Mouse (Mus musculus): ENCODE data around the gene Sipa1l1.

DNA sequence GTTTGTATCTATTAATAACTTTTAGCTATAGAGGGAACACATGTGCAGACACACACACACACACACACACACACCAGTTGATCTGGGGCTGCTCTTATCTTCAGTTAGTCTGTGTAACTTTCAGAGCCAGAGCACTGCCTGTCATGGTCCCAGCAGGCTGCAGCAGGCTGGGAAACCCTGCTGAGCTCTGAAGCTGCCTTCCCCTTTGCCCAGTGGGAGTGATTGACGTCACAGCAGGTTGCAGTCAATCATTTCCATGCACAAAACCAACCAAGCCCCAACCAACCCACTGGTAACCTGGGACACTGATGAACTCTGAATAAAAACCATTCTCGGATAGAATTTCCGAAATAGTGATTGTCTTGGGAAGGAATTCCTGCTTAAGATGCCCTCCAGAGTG lies 310.3 kb downstream of the Sipa1l1 start:
- no peak for TF ChIP-seq CTCF (IDR thresholded peaks at IDR 0.05; ENCODE audit: control insufficient read depth, insufficient read depth, insufficient read length)
- TF ChIP-seq FOSL1 (IDR thresholded peaks at IDR 0.05; ENCODE audit: insufficient read depth, low read length, poor library complexity, severe bottlenecking) = no peak
- no peak for TF ChIP-seq CEBPB (IDR thresholded peaks at IDR 0.05; ENCODE audit: low read depth)
- no peak for TF ChIP-seq MAX (IDR thresholded peaks at IDR 0.05)
